Mouse (Mus musculus): ENCODE measurements at regions not wholly inside any gene's neighbourhood (a gene's known extent, or its start where the extent isn't known, plus 50 kb on each side); places are given as distances from the start of the nearest gene placed in this dataset.
"Not testable (repeated sequence)": the region's sequence is repeated elsewhere in the genome, so short reads cannot be mapped to it uniquely, and the experiment has no call there.

DNA sequence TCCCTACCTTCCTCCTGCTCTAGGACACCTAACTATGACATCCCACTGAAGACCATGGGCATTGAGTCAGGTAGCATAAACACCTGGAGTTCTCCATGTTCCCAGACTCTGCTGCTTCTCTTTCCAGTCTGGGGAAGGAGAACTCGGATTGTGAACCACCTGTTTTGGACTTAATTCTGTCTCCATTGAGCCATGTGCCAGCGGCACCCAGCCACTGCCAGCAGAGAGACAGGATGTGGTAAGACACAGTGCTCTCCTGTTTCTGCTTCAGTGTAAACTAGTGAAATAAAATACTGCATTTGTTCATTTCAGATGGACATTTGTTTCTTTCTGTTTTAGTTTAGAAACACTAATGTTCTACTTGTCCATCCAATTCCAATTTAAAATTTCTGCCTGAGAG, 168.1 kb upstream of the Arhgap18 start:
- DNase-seq, result no peak

DNA sequence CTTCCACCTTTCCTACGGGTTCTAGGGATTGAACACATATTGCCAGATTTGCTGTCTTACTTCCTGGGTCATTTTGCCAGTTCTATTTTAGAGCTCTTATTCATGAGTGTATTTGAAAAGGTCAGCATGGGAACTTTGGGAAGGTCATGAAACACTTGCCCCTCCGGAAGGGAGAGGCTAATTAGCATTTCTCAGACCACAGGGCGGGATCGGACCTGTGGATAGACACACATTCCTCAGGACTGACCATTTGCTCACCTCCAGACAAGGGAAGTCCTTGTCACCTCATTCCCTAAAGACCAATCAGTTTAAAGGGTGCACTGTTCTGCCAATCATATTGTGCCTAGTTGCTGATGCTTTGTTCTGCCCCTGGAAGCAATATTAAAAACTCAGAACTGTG, 146.1 kb upstream of the Arhgap18 start:
- not testable (repeated sequence) for DNase-seq

DNA sequence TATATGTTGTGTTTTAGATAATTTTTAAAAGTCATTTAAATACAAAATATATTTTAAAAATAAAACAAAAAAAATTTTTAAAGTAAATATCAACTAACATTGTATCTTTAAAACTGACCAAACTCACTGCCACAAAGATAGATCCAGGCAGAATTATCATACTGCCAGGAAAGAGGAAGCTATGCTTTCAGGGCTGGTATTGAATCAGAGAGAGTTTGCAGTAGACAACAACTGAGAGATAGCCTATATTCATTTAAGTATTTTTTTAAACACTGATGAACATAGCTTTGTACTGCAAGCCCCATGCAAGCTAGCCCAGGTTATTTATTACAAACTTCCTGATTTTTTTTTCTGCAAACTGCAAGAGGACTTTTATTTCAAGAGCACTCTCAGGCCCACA, 142.0 kb upstream of the Arhgap18 start:
- DNase-seq, result no peak

DNA sequence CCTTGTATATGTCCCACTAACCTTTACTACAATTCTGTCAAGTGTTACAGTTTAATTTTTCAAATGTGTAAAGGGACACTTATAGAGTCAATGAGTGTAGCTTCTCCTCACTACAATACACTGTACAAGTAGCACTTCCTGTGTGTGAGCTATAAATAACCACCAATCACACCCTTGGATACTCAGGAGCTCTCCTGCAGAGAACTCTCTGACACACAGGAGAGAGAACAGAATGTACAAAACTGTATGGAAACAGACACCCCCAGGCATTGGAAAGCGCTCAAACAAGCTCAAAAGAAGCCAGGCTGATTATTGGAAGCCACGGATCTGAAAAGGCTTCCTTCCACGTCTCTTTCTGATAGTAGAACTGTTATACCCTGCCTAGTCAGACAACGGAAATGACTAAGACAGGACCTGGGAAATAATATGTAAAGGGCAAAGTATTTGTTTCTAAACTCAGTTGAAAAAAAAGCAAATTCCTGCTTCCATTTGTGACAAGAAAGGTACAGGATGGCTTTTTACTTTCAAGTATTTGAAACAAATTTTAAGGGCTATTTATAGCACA, 122.9 kb upstream of the Arhgap18 start:
- DNase-seq, result no peak

DNA sequence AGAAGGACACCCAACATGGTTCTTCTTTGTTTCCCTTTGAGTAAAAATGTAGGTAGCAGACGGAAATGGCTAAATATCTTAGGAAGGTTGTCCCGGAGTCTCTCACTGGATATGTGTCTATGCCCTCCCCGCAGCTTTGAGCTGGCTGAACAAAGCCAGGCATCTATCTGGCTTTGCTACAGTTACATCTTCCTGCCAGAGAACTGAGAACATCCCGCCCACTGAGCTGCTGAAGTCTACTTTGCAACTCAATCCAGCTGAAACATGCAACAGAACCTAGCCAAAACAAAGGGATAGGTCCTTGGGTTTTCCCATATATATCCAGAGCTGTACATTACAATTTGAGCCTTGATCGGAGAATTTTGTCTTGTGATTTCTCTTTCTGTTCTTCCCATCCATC, 121.0 kb upstream of the Arhgap18 start:
- DNase-seq, result no peak

DNA sequence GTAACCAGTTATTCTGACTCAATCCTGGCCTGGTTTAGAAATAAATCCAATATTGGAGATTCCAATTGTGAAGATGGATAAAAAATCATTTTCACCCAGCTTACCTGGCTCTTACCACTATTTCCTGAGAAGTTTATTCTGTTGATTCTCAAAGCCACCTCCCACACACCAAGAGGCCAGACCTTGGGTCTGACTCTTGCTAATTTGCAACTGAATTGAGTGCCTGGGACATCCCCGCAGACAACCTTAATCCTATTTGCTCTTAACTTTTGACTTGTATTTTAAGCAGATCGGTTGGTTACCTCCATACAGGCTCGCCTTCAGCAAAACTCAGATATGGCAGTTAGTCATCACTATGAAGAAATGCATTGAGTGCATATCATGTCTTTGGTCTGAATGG, 115.8 kb upstream of the Arhgap18 start:
- no peak for DNase-seq

DNA sequence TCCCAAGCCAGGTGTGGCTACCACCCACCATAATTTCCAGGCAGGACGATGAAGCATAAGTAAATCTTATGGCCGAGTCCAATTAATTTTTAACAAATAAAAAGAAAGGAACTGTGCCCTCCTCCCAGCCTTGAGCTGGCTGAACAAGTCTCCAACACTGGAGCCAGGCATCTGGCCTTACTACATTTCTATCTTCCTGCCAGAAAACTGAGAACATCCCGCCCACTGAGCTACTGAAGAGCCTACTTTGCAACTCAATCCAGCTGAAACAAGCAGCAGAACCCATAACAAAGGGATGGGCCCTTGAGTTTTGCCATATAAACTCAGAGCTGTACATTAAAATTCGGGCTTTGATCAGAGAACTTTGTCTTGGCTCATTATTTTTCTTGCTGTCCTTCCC, 115.2 kb upstream of the Arhgap18 start:
- no peak for DNase-seq

DNA sequence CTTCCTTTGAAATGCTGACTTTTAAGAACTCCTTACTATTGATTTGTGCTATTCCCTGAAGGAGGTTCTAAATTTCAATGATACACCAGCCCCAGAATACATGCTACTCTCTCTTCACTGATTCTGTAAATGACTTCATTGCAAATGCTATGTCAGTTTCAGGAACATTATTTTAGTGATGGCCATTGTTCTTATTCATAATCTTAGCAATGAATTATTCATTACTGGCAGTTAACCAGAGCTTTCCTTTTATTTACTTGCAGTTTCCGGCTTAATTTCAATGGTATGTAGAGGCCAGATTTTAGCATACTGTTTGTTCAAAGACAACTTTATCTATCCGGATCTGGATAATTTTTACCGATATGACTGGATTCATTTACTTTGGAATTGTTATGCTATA, 114.1 kb upstream of the Arhgap18 start:
- no peak for DNase-seq

DNA sequence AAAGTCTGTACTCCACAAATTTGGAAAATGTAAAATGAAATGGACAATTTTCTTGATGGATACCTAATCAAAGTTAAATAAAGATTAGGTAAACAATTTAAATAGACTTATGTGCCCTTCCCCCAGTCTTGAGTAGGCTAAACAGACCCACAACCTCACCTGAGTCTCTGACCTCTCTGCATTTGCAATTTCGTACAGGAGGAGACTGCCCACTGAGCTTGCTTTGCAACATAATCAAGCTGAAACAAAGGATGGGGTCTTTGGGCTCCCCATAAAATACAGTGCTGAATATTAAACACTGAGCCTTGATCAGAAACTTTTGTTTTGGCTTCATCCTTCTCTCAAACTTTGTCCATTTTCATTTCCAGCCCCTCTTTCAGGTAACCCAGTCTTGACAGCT, 100.1 kb upstream of the Arhgap18 start:
- no peak for DNase-seq

DNA sequence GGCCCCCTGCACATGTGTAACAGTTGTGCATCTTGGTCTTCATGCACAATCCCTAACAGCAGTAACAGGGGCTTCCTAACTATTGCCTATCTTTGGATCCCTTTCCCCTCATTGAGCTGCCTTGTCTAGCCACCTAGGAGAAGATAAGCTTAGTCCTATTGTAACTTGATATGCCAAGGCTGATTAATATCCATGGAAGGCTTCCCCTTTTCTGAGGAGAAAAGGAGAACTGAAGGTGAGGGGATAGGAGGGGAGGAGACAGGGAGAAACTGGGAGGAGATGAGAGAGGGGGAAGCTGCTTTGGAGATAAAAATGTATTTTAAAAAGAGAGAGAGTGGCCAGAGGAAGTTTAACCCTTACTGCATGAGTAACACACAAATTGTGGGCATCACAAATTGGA, 89.0 kb upstream of the Arhgap18 start:
- DNase-seq, result no peak

DNA sequence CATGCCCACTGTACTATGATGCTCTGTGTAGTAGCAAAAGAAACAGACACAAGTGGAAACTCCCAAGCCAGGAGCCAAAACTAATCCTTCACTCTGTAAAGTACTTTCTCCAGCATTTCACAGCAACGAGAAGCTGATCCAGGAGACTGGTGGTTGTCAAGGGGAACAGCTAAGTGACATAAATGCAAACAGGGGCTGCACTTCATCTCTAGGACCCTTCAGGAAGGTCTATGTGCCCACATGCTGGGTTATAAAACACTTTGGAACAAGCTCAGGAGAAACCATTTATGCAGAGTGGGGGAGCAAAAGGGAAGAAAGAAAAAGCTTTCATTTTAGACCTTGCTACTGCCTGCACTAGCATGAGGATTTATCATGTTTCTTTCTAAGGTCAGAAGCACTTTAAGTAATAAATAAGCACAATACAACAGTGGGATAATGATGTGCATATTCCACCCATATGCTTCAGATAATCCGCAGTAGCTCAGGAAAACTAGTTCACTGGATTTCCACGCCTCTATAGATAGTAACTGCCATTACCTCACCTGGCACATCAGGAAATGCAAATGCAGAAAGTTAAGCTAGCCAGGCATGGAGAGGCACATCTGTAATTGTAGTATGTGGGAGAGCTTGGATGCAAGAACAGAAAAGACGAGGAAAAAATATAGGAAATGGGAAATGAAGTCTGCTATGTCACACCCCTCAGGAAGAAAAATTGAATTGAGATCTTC, 73.6 kb upstream of the Arhgap18 start:
- no peak for DNase-seq

DNA sequence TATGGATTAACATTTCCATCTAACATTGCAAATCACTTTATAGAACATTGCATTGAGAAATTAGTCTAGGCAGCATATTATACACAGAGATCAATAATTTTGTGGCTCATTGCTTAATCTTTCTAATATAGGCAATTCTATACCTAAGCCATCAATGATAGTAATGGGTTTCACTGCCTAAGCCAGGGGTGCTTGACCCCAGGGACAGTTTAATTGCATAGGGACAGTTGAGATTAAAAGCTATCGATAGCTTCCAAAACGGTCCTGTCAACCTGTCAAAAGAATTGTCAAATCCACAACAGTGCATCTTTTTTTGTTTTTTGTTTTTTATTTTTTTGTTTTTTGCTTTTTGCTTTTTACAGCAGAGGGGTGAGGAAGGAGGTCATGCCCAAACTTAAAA, 58.5 kb upstream of the Arhgap18 start:
- no peak for DNase-seq

DNA sequence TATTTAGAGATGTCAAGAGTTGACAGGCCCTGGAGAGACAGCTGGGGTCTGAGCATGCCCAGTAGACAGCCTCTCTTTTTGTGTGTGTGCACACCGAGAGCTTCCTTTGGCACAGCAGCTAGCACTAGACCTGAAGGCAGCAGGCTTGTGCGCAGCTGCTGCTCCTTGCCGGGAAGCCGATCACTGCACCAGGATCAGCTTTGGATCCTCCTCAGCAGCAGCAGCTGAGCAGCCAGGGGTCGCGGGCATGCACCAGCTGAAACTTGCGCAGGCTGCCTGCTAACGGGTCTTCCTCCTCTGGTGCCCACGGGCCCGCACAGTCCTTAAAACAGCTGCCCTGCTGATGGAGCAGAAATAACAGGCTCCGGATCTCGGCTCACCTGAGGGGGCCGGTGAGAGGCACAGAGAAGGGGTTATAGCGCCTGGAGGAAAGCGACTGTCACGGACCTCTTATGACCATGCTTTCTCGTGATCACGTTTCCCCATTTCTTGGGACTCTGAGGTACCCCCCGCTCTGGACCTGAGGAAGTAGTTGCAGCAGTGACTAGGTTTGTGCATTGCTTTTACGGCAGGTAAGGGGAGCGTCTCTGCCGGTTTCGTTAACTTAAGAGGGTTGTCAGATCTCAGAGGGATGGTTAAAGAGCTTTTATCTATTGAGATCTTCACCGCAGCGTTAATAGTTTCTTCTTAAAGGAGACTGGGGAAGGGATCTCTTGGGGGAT, 57.8 kb upstream of the Arhgap18 start:
- DNase-seq, result peak; percentile 15 to 22

Data from layer of hippocampus, postnatal 36 days (tissue).